Mouse (Mus musculus) megakaryocyte-erythroid progenitor cell, adult 5-6 weeks (primary cell): ENCODE measurements around the gene Tsr3. TPM values are rescaled to one million over a fixed set of nuclear protein-coding genes. Genes with fewer than 3 reads are reported as not detected.

ENCODE experiments used
- ATAC-seq: replicated peaks from 2 replicates; pipeline ENCODE4 v1.8.0; 2016; ENCODE audit warnings: mild to moderate bottlenecking, inconsistent platforms; ENCODE audit not compliant: severe bottlenecking, poor library complexity, low FRiP score, low TSS enrichment
- total RNA-seq, 2 experiments: library from RNA; stranded (forward) in 1 of 2; stranded (reverse) in 1 of 2; fragments of 200-1000, 215-1000 nt in 1 of 2; fragments of >200 nt in 1 of 2; fragmentation: Nextera tagmentation in 1 of 2; gene quantifications; 2 replicates each; pipeline ENCODE4 v1.2.3; 2014 to 2017

The Tsr3 gene
- total RNA-seq, 2 experiments from 2014 or later, result 29.2 to 33.7 TPM

DNA sequence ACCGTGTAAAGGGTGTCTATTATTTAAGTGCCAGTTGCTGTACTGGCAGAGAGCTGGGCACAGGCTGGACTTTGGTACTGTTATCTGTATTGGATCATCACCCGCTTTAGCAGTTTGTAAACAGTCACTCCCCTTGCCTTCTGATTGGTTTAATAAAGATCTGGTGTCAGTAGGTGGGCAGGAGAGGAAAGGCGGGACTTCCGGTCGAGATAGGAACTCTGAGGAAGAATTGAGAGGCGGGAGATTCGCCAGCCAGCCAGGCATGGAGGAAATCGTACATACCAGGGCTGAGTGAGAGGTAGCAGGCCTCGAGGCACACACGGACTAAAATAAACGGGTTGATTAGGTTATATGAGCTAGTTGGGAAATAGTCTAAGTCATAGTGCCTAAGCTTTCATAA, 42.2 kb downstream of the Tsr3 start:
- ATAC-seq, result peak; percentile 93

DNA sequence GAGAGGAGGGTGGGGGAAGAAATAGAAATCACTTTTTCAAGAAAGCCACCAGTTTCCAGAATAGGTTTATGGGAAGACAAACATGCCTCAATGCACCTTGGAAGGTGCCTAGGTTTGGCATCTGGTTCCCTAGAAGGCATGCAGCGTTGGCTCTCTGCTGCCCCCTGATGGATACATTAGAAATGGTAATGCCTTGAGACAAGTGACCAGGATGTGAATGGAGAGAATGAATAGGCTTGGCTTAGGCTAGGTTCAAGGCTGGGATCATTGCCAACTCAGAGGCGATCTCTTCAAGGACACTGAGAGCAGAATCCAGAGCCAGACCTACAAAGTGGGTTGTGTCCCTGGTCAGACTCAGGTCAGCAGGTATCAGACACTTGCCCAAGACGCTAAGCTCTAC, 45.1 kb downstream of the Tsr3 start:
- ATAC-seq, result peak; percentile 67

DNA sequence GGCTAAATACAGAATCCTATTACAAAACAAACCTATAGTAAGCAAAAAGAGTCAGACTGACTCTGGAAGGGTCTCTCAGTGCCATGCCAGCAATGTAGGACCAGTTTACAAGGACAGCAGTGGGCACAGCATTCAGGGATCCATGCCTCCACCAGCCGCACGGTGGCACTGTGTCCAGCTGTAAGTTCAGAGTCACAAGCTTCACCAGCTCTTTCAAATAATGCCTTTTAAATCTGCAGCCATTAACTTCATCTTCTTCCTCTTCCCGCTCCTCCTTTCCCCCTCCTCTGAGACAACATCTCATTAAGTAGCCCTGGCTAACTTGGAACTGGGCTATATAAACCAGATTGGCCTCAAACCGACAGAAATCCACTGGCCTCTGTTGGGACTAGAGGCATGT, 48.9 kb downstream of the Tsr3 start:
- ATAC-seq, result peak; percentile 77; the same call in 1 of the 2 replicates

DNA sequence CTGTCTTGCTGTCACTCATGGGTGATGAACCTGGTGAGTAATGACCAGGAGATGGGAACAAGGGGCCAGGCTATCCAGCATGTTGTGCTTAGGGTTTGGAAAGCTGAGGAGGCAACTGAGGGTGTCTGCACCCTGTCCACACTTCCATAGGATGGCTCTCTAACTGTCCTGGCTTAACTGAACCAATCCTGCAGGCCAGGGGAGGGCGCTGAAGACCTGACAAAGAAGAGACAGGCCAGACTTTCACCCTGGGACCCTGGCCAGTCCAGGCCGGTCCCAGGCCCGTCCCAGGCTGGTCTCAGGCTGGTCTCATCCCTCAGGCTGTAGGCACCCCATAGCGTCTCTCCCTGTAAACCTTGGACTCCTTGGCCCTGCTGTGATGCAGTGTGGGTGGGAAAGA, 50.4 kb downstream of the Tsr3 start:
- no peak for ATAC-seq

Other genes starting within 250 kb of the Tsr3 start
- 31.2 and 38.1 TPM in 2 replicates for gene Cramp1l, start 224.4 kb upstream of the Tsr3 start, total RNA-seq (2014; fragmentation: Nextera tagmentation)
- gene Cramp1l, start 224.4 kb upstream of the Tsr3 start, total RNA-seq (2017), result 10.1 and 10.9 TPM in 2 replicates
- gene Ift140, start 224.1 kb upstream of the Tsr3 start, total RNA-seq (2014; fragmentation: Nextera tagmentation), result 32.0 and 32.1 TPM in 2 replicates
- 27.6 and 33.9 TPM in 2 replicates for gene Ift140, start 224.1 kb upstream of the Tsr3 start, total RNA-seq (2017)
- gene Tmem204, start 156.6 kb upstream of the Tsr3 start, total RNA-seq (2014; fragmentation: Nextera tagmentation), result not detected in 2 replicates
- not detected in 2 replicates for gene Tmem204, start 156.6 kb upstream of the Tsr3 start, total RNA-seq (2017)
- 53.3 and 77.5 TPM in 2 replicates for gene Telo2, start 124.2 kb upstream of the Tsr3 start, total RNA-seq (2014; fragmentation: Nextera tagmentation)
- 38.5 and 38.9 TPM in 2 replicates for gene Telo2, start 124.2 kb upstream of the Tsr3 start, total RNA-seq (2017)
- gene Ptx4, start 119.4 kb upstream of the Tsr3 start, total RNA-seq (2014; fragmentation: Nextera tagmentation), result not detected in 2 replicates
- gene Ptx4, start 119.4 kb upstream of the Tsr3 start, total RNA-seq (2017), result 2.4 TPM in 1 of 2 replicates, not detected in the other
- gene Clcn7, start 106.8 kb upstream of the Tsr3 start, total RNA-seq (2014; fragmentation: Nextera tagmentation), result 17.6 and 18.7 TPM in 2 replicates
- 5.9 and 10.9 TPM in 2 replicates for gene Clcn7, start 106.8 kb upstream of the Tsr3 start, total RNA-seq (2017)
- 0.33 TPM in 1 of 2 replicates, not detected in the other for gene Ccdc154, start 77.7 kb upstream of the Tsr3 start, total RNA-seq (2014; fragmentation: Nextera tagmentation)
- gene Ccdc154, start 77.7 kb upstream of the Tsr3 start, total RNA-seq (2017), result not detected in 2 replicates
- gene Gm38655, start 64.7 kb upstream of the Tsr3 start, total RNA-seq (2014; fragmentation: Nextera tagmentation), result not detected in 2 replicates
- gene Gm38655, start 64.7 kb upstream of the Tsr3 start, total RNA-seq (2017), result not detected in 2 replicates
- gene BC003965, start 55.6 kb upstream of the Tsr3 start, total RNA-seq (2014; fragmentation: Nextera tagmentation), result 25.4 and 34.8 TPM in 2 replicates
- gene BC003965, start 55.6 kb upstream of the Tsr3 start, total RNA-seq (2017), result 16.3 and 18.3 TPM in 2 replicates
- 11.5 and 20.5 TPM in 2 replicates for gene Unkl, start 51.8 kb upstream of the Tsr3 start, total RNA-seq (2014; fragmentation: Nextera tagmentation)
- gene Unkl, start 51.8 kb upstream of the Tsr3 start, total RNA-seq (2017), result 9.8 and 14.2 TPM in 2 replicates
- 13.9 and 14.2 TPM in 2 replicates for gene Gnptg, start within 50 bp of the Tsr3 start, total RNA-seq (2014; fragmentation: Nextera tagmentation)
- gene Gnptg, start within 50 bp of the Tsr3 start, total RNA-seq (2017), result 10.9 and 12.9 TPM in 2 replicates
- 1.4 TPM in 1 of 2 replicates, not detected in the other for gene Baiap3, start 16.2 kb downstream of the Tsr3 start, total RNA-seq (2014; fragmentation: Nextera tagmentation)
- 2.7 TPM in 1 of 2 replicates, not detected in the other for gene Baiap3, start 16.2 kb downstream of the Tsr3 start, total RNA-seq (2017)
- gene Ube2i, start 34.5 kb downstream of the Tsr3 start, total RNA-seq (2014; fragmentation: Nextera tagmentation), result 430 and 467 TPM in 2 replicates
- 338 and 373 TPM in 2 replicates for gene Ube2i, start 34.5 kb downstream of the Tsr3 start, total RNA-seq (2017)
- gene Prss34, start 58.2 kb downstream of the Tsr3 start, total RNA-seq (2014; fragmentation: Nextera tagmentation), result not detected in 2 replicates
- 0.72 TPM in 1 of 2 replicates, not detected in the other for gene Prss34, start 58.2 kb downstream of the Tsr3 start, total RNA-seq (2017)
- gene Prss28, start 68.5 kb downstream of the Tsr3 start, total RNA-seq (2014; fragmentation: Nextera tagmentation), result not detected in 2 replicates
- not detected in 2 replicates for gene Prss28, start 68.5 kb downstream of the Tsr3 start, total RNA-seq (2017)
- not detected in 2 replicates for gene Prss29, start 78.5 kb downstream of the Tsr3 start, total RNA-seq (2014; fragmentation: Nextera tagmentation)
- not detected in 2 replicates for gene Prss29, start 78.5 kb downstream of the Tsr3 start, total RNA-seq (2017)
- not detected in 2 replicates for gene Tpsab1, start 105.4 kb downstream of the Tsr3 start, total RNA-seq (2014; fragmentation: Nextera tagmentation)
- gene Tpsab1, start 105.4 kb downstream of the Tsr3 start, total RNA-seq (2017), result not detected in 2 replicates
- gene Tpsb2, start 126.1 kb downstream of the Tsr3 start, total RNA-seq (2014; fragmentation: Nextera tagmentation), result not detected in 2 replicates
- gene Tpsb2, start 126.1 kb downstream of the Tsr3 start, total RNA-seq (2017), result not detected in 2 replicates
- not detected in 2 replicates for gene Tpsg1, start 129.1 kb downstream of the Tsr3 start, total RNA-seq (2014; fragmentation: Nextera tagmentation)
- gene Tpsg1, start 129.1 kb downstream of the Tsr3 start, total RNA-seq (2017), result not detected in 2 replicates
- gene Cacna1h, start 193.6 kb downstream of the Tsr3 start, total RNA-seq (2014; fragmentation: Nextera tagmentation), result 0.67 and 3.8 TPM in 2 replicates
- 0.15 TPM in 1 of 2 replicates, not detected in the other for gene Cacna1h, start 193.6 kb downstream of the Tsr3 start, total RNA-seq (2017)
- gene Tekt4, start 214.4 kb downstream of the Tsr3 start, total RNA-seq (2014; fragmentation: Nextera tagmentation), result not detected in 2 replicates
- gene Tekt4, start 214.4 kb downstream of the Tsr3 start, total RNA-seq (2017), result not detected in 2 replicates